Mouse (Mus musculus) bone marrow, adult 2 months (tissue): Measurements from ENCODE around the gene Tnpo3. TPM values are rescaled to one million over a fixed set of nuclear protein-coding genes. Genes with fewer than 3 reads are reported as not detected.
"Not testable (repeated sequence)": the region's sequence is repeated elsewhere in the genome, so short reads cannot be mapped to it uniquely, and the experiment has no call there.

ENCODE experiments used
- H3K27ac ChIP-seq: fragments of 200-500 bp; 2 replicates; pipeline ENCODE4 v1.5.1; 2012; ENCODE audit warnings: low read depth, mild to moderate bottlenecking, control low read depth, inconsistent platforms, low read length; ENCODE audit not compliant: control insufficient read depth, poor library complexity, insufficient read depth
- H3K4me1 ChIP-seq: fragments of 200-500 bp; 2 replicates; pipeline ENCODE4 v1.6.1; 2011; ENCODE audit warnings: low read length; ENCODE audit not compliant: control insufficient read depth, insufficient read depth
- H3K4me3 ChIP-seq: fragments of 200-500 bp; replicated peaks from 2 replicates; pipeline ENCODE3; 2011; ENCODE audit warnings: mild to moderate bottlenecking, low read depth, low read length, control low read depth; ENCODE audit not compliant: control insufficient read depth
- CTCF ChIP-seq: fragments of 200-500 bp; IDR thresholded peaks from 2 replicates; pipeline ENCODE4 v1.5.1; 2011; ENCODE audit warnings: low read length, control low read depth; ENCODE audit not compliant: control insufficient read depth, insufficient read depth
- POLR2A ChIP-seq: fragments of 200-500 bp; IDR thresholded peaks from 2 replicates; pipeline ENCODE4 v1.6.1; 2011; ENCODE audit warnings: low read depth, mild to moderate bottlenecking, control low read depth, low read length, borderline replicate concordance; ENCODE audit not compliant: control insufficient read depth
- WGBS: fragments of 180-500 bp; shearing (Covaris S2); methylation state at CpG from one replicate; pipeline ENCODE4 v1.1.7; 2018; 5-methylcytosine and 5-hydroxymethylcytosine counted together
- polyA plus RNA-seq: library from polyadenylated mRNA; stranded (reverse); fragments of >200 nt; gene quantifications from 2 replicates; pipeline ENCODE4 v1.2.4, GENCODE M21; 2011; ENCODE audit warnings: low replicate concordance; ENCODE audit not compliant: missing spikeins, insufficient read depth, insufficient read length

The Tnpo3 gene
- polyA plus RNA-seq, 1 experiment, result 33.0 TPM

- 63% methylated on average over 1 of the region's 1 CpGs for WGBS
Observed at GRCm38 (mm10) chr6:29580770-29581169, 28.9 kb downstream of the Tnpo3 start.

GRCm38 (mm10) chr6:29576388-29576787, 33.3 kb downstream of the Tnpo3 start:
- H3K4me3 ChIP-seq, H3K27ac ChIP-seq, H3K4me1 ChIP-seq: not testable (repeated sequence)
- 95% methylated on average over 3 of the region's 3 CpGs for WGBS

More at GRCm38 (mm10) chr6:29580770-29581169, 28.9 kb downstream of the Tnpo3 start:
- TF ChIP-seq POLR2A, result no peak
- TF ChIP-seq CTCF, result no peak
- no peak overlapping the region for H3K27ac ChIP-seq
- no peak overlapping the region for H3K4me3 ChIP-seq
- no peaks in the 10 kb centered on the region for H3K4me1 ChIP-seq

GRCm38 (mm10) chr6:29557112-29557511, 52.6 kb downstream of the Tnpo3 start:
- whole genome bisulfite sequencing, result 70% methylated on average over 2 of the region's 2 CpGs
- TF ChIP-seq CTCF (no peak), POLR2A (no peak)
- H3K4me1 ChIP-seq, result no peaks in the 10 kb centered on the region
- H3K4me3 ChIP-seq, result no peak overlapping the region
- H3K27ac ChIP-seq, result no peak overlapping the region

- TF ChIP-seq POLR2A (no peak), CTCF (no peak)
- WGBS, result 89% methylated on average over 2 of the region's 2 CpGs
- H3K4me1 ChIP-seq, result no peaks in the 10 kb centered on the region
- H3K27ac ChIP-seq, result no peak overlapping the region
- H3K4me3 ChIP-seq, result no peak overlapping the region
Observed at GRCm38 (mm10) chr6:29552526-29552925, 57.2 kb downstream of the Tnpo3 start.

GRCm38 (mm10) chr6:29548086-29548485, 61.6 kb downstream of the Tnpo3 start:
- Histone ChIP-seq H3K27ac (no peak overlapping the region), H3K4me3 (no peak overlapping the region), H3K4me1 (no peaks in the 10 kb centered on the region)
- 92% methylated on average over 1 of the region's 1 CpGs for WGBS
- TF ChIP-seq POLR2A, result no peak

- Histone ChIP-seq H3K4me3 (no peak overlapping the region), H3K27ac (no peak overlapping the region), H3K4me1 (no peaks in the 10 kb centered on the region)
- TF ChIP-seq POLR2A, result no peak
- TF ChIP-seq CTCF, result no peak
Observed at GRCm38 (mm10) chr6:29547582-29547981, 62.1 kb downstream of the Tnpo3 start.

GRCm38 (mm10) chr6:29545611-29546010, 64.1 kb downstream of the Tnpo3 start:
- Histone ChIP-seq H3K4me3 (no peak overlapping the region), H3K4me1 (no peaks in the 10 kb centered on the region), H3K27ac (no peak overlapping the region)
- TF ChIP-seq CTCF, result no peak
- no peak for TF ChIP-seq POLR2A
- WGBS, result 90% methylated on average over 2 of the region's 2 CpGs

GRCm38 (mm10) chr6:29540956-29541355, 68.7 kb downstream of the Tnpo3 start:
- no peak overlapping the region for H3K27ac ChIP-seq
- TF ChIP-seq CTCF (no peak), POLR2A (no peak)
- 90% methylated on average over 1 of the region's 1 CpGs for WGBS
- H3K4me3 ChIP-seq, result no peak overlapping the region
- no peaks in the 10 kb centered on the region for H3K4me1 ChIP-seq

GRCm38 (mm10) chr6:29540223-29540622, 69.5 kb downstream of the Tnpo3 start:
- Histone ChIP-seq H3K4me1 (no peaks in the 10 kb centered on the region), H3K4me3 (no peak overlapping the region), H3K27ac (no peak overlapping the region)
- 84% methylated on average over 6 of the region's 6 CpGs for WGBS
- no peak for TF ChIP-seq CTCF
- no peak for TF ChIP-seq POLR2A

- Histone ChIP-seq H3K4me1 (no peaks in the 10 kb centered on the region), H3K27ac (no peak overlapping the region), H3K4me3 (no peak overlapping the region)
- WGBS, result 93% methylated on average over 8 of the region's 8 CpGs
- TF ChIP-seq POLR2A (no peak), CTCF (no peak)
Observed at GRCm38 (mm10) chr6:29539502-29539901, 70.2 kb downstream of the Tnpo3 start.
